Comparison of ENCODE assay signal across 10 mouse cellular contexts in genomic region chr6:48227431-48227830, GRCm38 (mm10).
DNase-seq lines count a peak whose midpoint lies in the region; ATAC-seq and TF ChIP-seq lines count a peak whose summit lies in the region.
"Had no signal": no experiment of that assay in that cellular context is flagged by ENCODE, and none has a peak within 500 bp of the region (broad histone marks: within the 10 kb centered on the region; RNA-seq: fewer than 3 reads in every experiment).

No protein-coding gene starts in this region.

- H3K4me2 ChIP-seq in kidney, embryonic 14.5 days (replicated peaks; ENCODE audit: low read depth, low read length), result no peak overlapping the region
- H3K4me2 ChIP-seq in heart, postnatal 0 days (ENCODE audit: low read depth, low read length), result no peak overlapping the region

- no peak for TF ChIP-seq CTCF in heart, postnatal 0 days (IDR thresholded peaks at IDR 0.05; ENCODE audit: low read depth)

- peak; percentile 13 for DNase-seq in kidney, adult 18-20 months
- DNase-seq in adrenal gland, postnatal 14 days, result peak; percentile 39
- DNase-seq in heart, postnatal 0 days (ENCODE audit: low spot score), result peak; percentile 6
- peak; percentile 9 for DNase-seq in lung, postnatal 14 days
- DNase-seq in retina, embryonic 14.5 days (ENCODE audit: low spot score), result no peak
- DNase-seq in cerebellum, adult 8-10 months, result no peak
- DNase-seq: cerebellum, adult 11 months had no signal

- H3K4me3 ChIP-seq in kidney, embryonic 14.5 days (ENCODE audit: low read length), result no peak overlapping the region
- no peak overlapping the region for H3K4me3 ChIP-seq in heart, postnatal 0 days (ENCODE audit: low read depth, low read length)
- H3K4me3 ChIP-seq: hindbrain, embryonic 10.5 days had no signal

- no peak overlapping the region for H3K27ac ChIP-seq in kidney, embryonic 14.5 days (ENCODE audit: low read depth, low read length)
- H3K27ac ChIP-seq in heart, postnatal 0 days (ENCODE audit: low read depth), result no peak overlapping the region
- H3K27ac ChIP-seq: hindbrain, embryonic 10.5 days had no signal

- no peaks in the 10 kb centered on the region for H3K27me3 ChIP-seq in kidney, embryonic 14.5 days (ENCODE audit: control insufficient read depth, insufficient read depth, low read length)
- no peaks in the 10 kb centered on the region for H3K27me3 ChIP-seq in heart, postnatal 0 days (ENCODE audit: control insufficient read depth, insufficient read depth, low read length)

- H3K9me3 ChIP-seq in kidney, embryonic 14.5 days (ENCODE audit: control insufficient read depth, low read length), result no peaks in the 10 kb centered on the region
- H3K9me3 ChIP-seq in heart, postnatal 0 days (replicated peaks; ENCODE audit: control insufficient read depth, low read length), result no peaks in the 10 kb centered on the region
- H3K9me3 ChIP-seq: hindbrain, embryonic 10.5 days had no signal

- no peak for TF ChIP-seq EP300 in heart, postnatal 0 days (IDR thresholded peaks at IDR 0.05; ENCODE audit: low read depth)

- ATAC-seq in kidney, embryonic 14.5 days (ENCODE audit: low FRiP score, low TSS enrichment), result no peak
- no peak for ATAC-seq in heart, postnatal 0 days (ENCODE audit: insufficient read depth, low read depth)
- ATAC-seq: Patski had no signal

- 52% methylated on average over 9 of the region's 9 CpGs for WGBS in kidney, embryonic 14.5 days
- WGBS in heart, postnatal 0 days, result 14% methylated on average over 9 of the region's 9 CpGs

- no peaks in the 10 kb centered on the region for H3K4me1 ChIP-seq in kidney, embryonic 14.5 days (ENCODE audit: control insufficient read depth, insufficient read depth, low read length)
- no peaks in the 10 kb centered on the region for H3K4me1 ChIP-seq in heart, postnatal 0 days (ENCODE audit: control insufficient read depth, insufficient read depth)
- H3K4me1 ChIP-seq: hindbrain, embryonic 10.5 days had no signal

- H3K9ac ChIP-seq in kidney, embryonic 14.5 days (ENCODE audit: low read depth, low read length), result no peak overlapping the region
- H3K9ac ChIP-seq in heart, postnatal 0 days (replicated peaks; ENCODE audit: low read depth, low read length), result no peak overlapping the region

- H3K36me3 ChIP-seq in kidney, embryonic 14.5 days (ENCODE audit: control insufficient read depth, insufficient read depth, low read length), result no peaks in the 10 kb centered on the region
- no peaks in the 10 kb centered on the region for H3K36me3 ChIP-seq in heart, postnatal 0 days (replicated peaks; ENCODE audit: control insufficient read depth, insufficient read depth, low read length)
- H3K36me3 ChIP-seq: hindbrain, embryonic 10.5 days had no signal

Comparison
In these comparisons a context has a peak if more than half of its experiments do, and no peak if none do; other contexts are left out.
1. DNase-seq: peak in kidney, adult 18-20 months (single experiment), adrenal gland, postnatal 14 days (single experiment), heart, postnatal 0 days (single experiment) and lung, postnatal 14 days (single experiment); none in retina, embryonic 14.5 days (single experiment) and cerebellum, adult 8-10 months (single experiment).